Mouse (Mus musculus): Measurements from ENCODE around the gene Kcnj12. TPM values are rescaled to one million over a fixed set of nuclear protein-coding genes. Genes with fewer than 3 reads are reported as not detected.

Kcnj12 gene
- 4.6 and 5.7 TPM in 2 replicates for polyA plus RNA-seq (2012; rRNA removed)

DNA sequence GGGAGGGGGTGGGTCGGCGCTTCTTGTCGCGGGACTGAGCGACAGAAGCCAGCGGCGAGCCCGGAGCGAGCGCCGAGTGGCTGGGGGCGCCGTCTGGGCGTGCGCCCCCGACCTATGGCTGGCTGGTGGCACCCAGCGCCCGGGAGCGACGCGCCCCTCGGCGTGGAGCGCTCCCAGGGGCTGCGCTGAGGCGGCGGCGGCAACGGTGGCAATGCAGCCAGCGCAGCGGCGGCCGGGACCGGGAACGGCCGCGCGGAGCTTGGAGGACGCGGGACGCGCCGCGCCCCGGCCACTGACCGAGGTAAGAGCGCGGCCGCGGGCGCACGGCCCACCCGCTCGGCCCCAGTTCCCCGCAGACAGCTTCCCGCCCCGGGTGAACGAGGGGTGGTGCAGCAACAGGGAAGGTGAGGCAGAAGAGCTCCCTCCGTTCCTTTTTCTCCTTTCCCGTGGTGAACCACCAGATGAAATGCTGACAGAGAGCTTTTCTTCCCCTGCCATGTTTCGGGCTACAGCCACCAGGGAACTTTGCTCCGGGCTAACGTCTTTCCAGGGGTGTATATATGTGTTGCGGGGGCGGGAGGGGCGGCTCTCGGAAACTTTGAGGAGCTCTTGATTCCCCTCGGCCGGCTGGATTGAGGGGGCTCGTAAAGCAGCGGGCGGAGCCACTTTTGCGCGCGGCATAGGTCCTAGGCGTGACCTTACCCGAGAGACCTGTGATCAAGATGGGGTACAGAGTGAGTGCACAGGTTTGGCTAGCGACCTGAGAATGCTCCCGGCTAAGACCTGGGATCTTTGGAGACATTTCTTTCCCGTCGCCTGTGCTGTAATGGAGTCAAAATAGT, at the start of gene Kcnj12:
Gene Kcnj12 (plus strand): TSS at position 15 of the 842 bp plus-strand sequence.
- H3K27ac ChIP-seq (ENCODE audit: insufficient read depth, low read depth, low read length) = no peak within 1 kb of the TSS
- TF ChIP-seq CTCF (conservative IDR thresholded peaks at IDR 0.05; ENCODE audit: insufficient read depth, insufficient read length, low read depth, low read length) (no peak), POLR2A (IDR thresholded peaks at IDR 0.05; ENCODE audit: low read depth, low read length) (no peak)
- peak within 1 kb of the TSS; percentile 34 for H3K4me3 ChIP-seq (ENCODE audit: insufficient read depth, low read depth, low read length)
- DNase-seq = no peak
- peaks cover 4% of the 10 kb centered on the region; the same call in 1 of the 2 replicates for H3K4me1 ChIP-seq (ENCODE audit: control insufficient read depth, insufficient read depth, low read length)
- no peaks in the 10 kb centered on the region for H3K36me3 ChIP-seq (ENCODE audit: control insufficient read depth, insufficient read depth, low read length)
- no peaks in the 10 kb centered on the region for H3K27me3 ChIP-seq (replicated peaks; ENCODE audit: control insufficient read depth, insufficient read depth, low read length)
- WGBS = 2% methylated on average over 81 of the region's 81 CpGs

DNA sequence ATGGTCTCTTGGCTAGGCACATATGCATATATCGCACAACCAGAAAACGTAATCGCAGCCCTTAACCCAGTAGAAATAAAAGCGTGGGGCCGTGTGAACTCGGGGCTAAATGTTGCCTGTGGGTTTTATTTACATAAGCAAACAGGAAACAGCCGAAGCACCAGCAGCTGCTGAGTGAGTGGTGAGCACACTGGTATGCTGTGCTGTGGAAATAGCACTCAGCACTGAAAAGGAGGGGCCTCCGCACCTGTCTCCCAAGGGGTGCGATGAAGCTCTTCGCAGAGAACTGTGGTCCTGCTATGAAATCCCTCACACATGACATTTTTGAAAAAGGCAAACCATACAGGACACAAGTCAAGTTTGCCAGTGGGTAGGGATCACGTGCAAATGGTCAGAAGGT, 47.3 kb upstream of the Kcnj12 start:
- no peaks in the 10 kb centered on the region for H3K36me3 ChIP-seq (ENCODE audit: control insufficient read depth, insufficient read depth, low read length)
- H3K27me3 ChIP-seq (replicated peaks; ENCODE audit: control insufficient read depth, insufficient read depth, low read length) = no peaks in the 10 kb centered on the region
- H3K27ac ChIP-seq (ENCODE audit: insufficient read depth, low read depth, low read length) = no peak overlapping the region
- H3K4me3 ChIP-seq (ENCODE audit: insufficient read depth, low read depth, low read length) = no peak overlapping the region
- DNase-seq = no peak
- TF ChIP-seq CTCF (conservative IDR thresholded peaks at IDR 0.05; ENCODE audit: insufficient read depth, insufficient read length, low read depth, low read length) (no peak), POLR2A (IDR thresholded peaks at IDR 0.05; ENCODE audit: low read depth, low read length) (no peak)
- H3K4me1 ChIP-seq (ENCODE audit: control insufficient read depth, insufficient read depth, low read length) = peaks cover 4% of the 10 kb centered on the region; the same call in 1 of the 2 replicates
- 67% methylated on average over 11 of the region's 11 CpGs for WGBS

DNA sequence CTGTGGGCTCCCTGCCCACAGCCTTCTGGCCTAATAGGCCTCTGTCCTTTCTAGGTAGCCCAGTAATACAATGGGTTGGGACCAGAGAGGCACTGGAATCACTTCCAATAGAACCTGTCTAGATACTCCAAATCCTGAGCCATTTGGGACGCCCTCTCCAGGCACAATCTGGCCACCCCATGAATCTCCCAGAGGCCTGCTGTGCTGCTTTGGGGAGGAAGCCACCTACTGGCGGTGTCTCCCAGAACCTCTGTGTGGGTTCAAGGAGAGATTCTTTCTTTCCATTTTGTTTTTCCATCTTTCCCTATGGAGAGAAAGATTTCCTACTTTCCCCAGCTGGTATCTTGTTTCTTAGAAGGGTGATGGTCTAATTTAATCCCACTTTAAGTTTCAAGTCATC, 46.1 kb upstream of the Kcnj12 start:
- peak; percentile 25 for DNase-seq
- Histone ChIP-seq H3K4me3 (ENCODE audit: insufficient read depth, low read depth, low read length) (no peak overlapping the region), H3K27me3 (replicated peaks; ENCODE audit: control insufficient read depth, insufficient read depth, low read length) (no peaks in the 10 kb centered on the region), H3K4me1 (ENCODE audit: control insufficient read depth, insufficient read depth, low read length) (peaks cover 4% of the 10 kb centered on the region; the same call in 1 of the 2 replicates), H3K36me3 (ENCODE audit: control insufficient read depth, insufficient read depth, low read length) (no peaks in the 10 kb centered on the region), H3K27ac (ENCODE audit: insufficient read depth, low read depth, low read length) (no peak overlapping the region)
- WGBS = 89% methylated on average over 2 of the region's 2 CpGs
- 0 out of 2 replicates have a peak, but pooled peaks have one; percentile 4 for TF ChIP-seq CTCF (conservative IDR thresholded peaks at IDR 0.05; ENCODE audit: insufficient read depth, insufficient read length, low read depth, low read length)
- no peak for TF ChIP-seq POLR2A (IDR thresholded peaks at IDR 0.05; ENCODE audit: low read depth, low read length)

DNA sequence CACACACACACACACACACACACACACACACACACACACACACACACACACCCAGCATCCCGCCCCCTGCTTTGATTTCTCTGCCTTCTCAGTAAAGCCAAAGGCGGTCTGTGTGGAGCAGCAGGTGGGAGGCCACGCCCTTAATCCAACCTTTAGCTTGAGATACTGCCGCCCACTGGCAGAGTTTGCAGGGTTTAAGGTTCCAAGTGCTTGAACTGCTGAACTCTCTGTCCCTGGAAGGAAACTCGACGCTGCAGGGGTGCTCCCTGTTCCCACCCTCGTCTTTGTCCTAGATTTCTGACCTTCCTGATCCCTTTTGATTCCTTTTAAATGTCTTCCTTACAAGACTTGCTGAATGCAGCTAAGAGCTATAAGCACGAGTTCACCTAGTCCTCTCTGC, 45.6 kb upstream of the Kcnj12 start:
- TF ChIP-seq CTCF (conservative IDR thresholded peaks at IDR 0.05; ENCODE audit: insufficient read depth, insufficient read length, low read depth, low read length) (no peak; the same call in 1 of the 2 replicates), POLR2A (IDR thresholded peaks at IDR 0.05; ENCODE audit: low read depth, low read length) (no peak)
- 23% methylated on average over 8 of the region's 8 CpGs for WGBS
- Histone ChIP-seq H3K27me3 (replicated peaks; ENCODE audit: control insufficient read depth, insufficient read depth, low read length) (no peaks in the 10 kb centered on the region), H3K27ac (ENCODE audit: insufficient read depth, low read depth, low read length) (no peak overlapping the region), H3K4me3 (ENCODE audit: insufficient read depth, low read depth, low read length) (no peak overlapping the region), H3K4me1 (ENCODE audit: control insufficient read depth, insufficient read depth, low read length) (peaks cover 4% of the 10 kb centered on the region; the same call in 1 of the 2 replicates), H3K36me3 (ENCODE audit: control insufficient read depth, insufficient read depth, low read length) (no peaks in the 10 kb centered on the region)
- peak; percentile 78 for DNase-seq

DNA sequence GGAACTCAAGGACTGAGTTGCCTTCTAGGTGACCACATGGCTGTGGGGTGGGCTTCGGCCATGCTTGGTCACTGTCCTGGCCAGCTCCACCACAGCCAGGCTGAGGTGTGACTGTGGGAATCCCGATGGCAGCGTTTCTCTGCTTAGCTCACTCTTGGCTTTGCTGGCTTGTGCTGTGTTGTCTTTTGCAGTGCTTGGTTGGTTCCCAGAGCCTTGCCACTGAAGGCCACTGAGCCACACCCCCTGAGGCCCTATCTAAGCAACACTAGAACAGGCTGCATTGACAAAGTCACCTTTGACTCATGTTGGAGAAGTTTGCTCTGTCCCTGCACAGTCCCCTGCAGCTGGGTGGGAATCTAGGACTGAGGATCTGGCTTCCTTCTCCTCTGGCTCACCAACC, 45.2 kb upstream of the Kcnj12 start:
- WGBS = 28% methylated on average over 3 of the region's 3 CpGs
- H3K4me1 ChIP-seq (ENCODE audit: control insufficient read depth, insufficient read depth, low read length) = peaks cover 4% of the 10 kb centered on the region; the same call in 1 of the 2 replicates
- DNase-seq = no peak

DNA sequence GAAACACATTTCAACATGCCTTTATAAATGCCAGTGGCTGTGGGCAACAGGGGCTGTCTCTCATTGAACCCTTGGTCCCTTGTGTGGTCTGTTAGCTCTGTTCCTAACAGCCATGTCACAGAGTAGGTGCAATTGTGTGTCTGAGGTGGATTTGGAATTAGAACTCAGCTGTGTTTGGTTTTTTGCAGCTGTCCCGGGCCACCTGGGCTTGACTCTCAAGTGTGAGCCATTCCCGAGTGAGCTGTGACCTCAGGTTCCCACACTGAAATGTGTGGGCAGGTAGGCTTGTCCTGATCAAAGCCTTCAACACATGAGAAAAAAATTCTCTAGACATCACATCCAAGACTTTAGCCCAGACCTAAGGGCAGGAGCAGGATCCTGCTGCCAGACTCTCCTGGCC, 43.7 kb upstream of the Kcnj12 start:
- 78% methylated on average over 2 of the region's 2 CpGs for WGBS
- TF ChIP-seq CTCF (conservative IDR thresholded peaks at IDR 0.05; ENCODE audit: insufficient read depth, insufficient read length, low read depth, low read length) (no peak), POLR2A (IDR thresholded peaks at IDR 0.05; ENCODE audit: low read depth, low read length) (no peak)
- no peaks in the 10 kb centered on the region for H3K27me3 ChIP-seq (replicated peaks; ENCODE audit: control insufficient read depth, insufficient read depth, low read length)
- H3K27ac ChIP-seq (ENCODE audit: insufficient read depth, low read depth, low read length) = no peak overlapping the region
- no peak overlapping the region for H3K4me3 ChIP-seq (ENCODE audit: insufficient read depth, low read depth, low read length)
- H3K4me1 ChIP-seq (ENCODE audit: control insufficient read depth, insufficient read depth, low read length) = peaks cover 4% of the 10 kb centered on the region; the same call in 1 of the 2 replicates
- no peak for DNase-seq
- no peaks in the 10 kb centered on the region for H3K36me3 ChIP-seq (ENCODE audit: control insufficient read depth, insufficient read depth, low read length)

More for the DNA sequence above, 45.2 kb upstream of the Kcnj12 start:
- H3K27ac ChIP-seq (ENCODE audit: insufficient read depth, low read depth, low read length) = no peak overlapping the region
- TF ChIP-seq CTCF (conservative IDR thresholded peaks at IDR 0.05; ENCODE audit: insufficient read depth, insufficient read length, low read depth, low read length) = no peak
- no peak for TF ChIP-seq POLR2A (IDR thresholded peaks at IDR 0.05; ENCODE audit: low read depth, low read length)
- no peaks in the 10 kb centered on the region for H3K27me3 ChIP-seq (replicated peaks; ENCODE audit: control insufficient read depth, insufficient read depth, low read length)
- H3K4me3 ChIP-seq (ENCODE audit: insufficient read depth, low read depth, low read length) = no peak overlapping the region
- H3K36me3 ChIP-seq (ENCODE audit: control insufficient read depth, insufficient read depth, low read length) = no peaks in the 10 kb centered on the region

DNA sequence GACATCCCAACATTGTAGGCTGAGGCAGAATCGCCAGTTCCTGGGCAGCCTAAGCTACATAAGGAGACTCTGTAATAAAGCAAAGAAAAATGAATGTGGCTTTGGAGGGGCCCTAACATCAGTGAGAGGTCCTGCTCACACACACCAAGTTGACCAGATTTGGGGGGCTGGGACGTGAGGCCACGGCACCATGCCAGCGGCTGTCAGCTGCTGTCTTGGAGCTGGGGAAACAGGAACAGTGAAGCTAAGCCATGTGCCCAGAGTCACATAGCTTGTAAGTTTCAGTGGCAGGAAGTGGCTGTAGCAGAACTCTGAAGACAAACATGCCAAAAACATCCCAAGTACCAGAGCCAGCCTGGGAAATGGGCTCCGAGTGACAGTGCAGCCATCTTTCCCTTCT, 42.6 kb upstream of the Kcnj12 start:
- Histone ChIP-seq H3K27me3 (replicated peaks; ENCODE audit: control insufficient read depth, insufficient read depth, low read length) (no peaks in the 10 kb centered on the region), H3K4me1 (ENCODE audit: control insufficient read depth, insufficient read depth, low read length) (peaks cover 4% of the 10 kb centered on the region; the same call in 1 of the 2 replicates), H3K4me3 (ENCODE audit: insufficient read depth, low read depth, low read length) (no peak overlapping the region), H3K36me3 (ENCODE audit: control insufficient read depth, insufficient read depth, low read length) (no peaks in the 10 kb centered on the region), H3K27ac (ENCODE audit: insufficient read depth, low read depth, low read length) (no peak overlapping the region)
- TF ChIP-seq CTCF (conservative IDR thresholded peaks at IDR 0.05; ENCODE audit: insufficient read depth, insufficient read length, low read depth, low read length) (no peak), POLR2A (IDR thresholded peaks at IDR 0.05; ENCODE audit: low read depth, low read length) (no peak)
- WGBS = 84% methylated on average over 5 of the region's 5 CpGs
- no peak for DNase-seq
